Mouse (Mus musculus) cerebellum, adult 18-20 months (tissue): ENCODE measurements at regions not wholly inside any gene's neighbourhood (a gene's known extent, or its start where the extent isn't known, plus 50 kb on each side); places are given as distances from the start of the nearest gene placed in this dataset.
A peak's percentile ranks its signal among the peaks of the same experiment; 100 is the strongest.

Experiments used
- DNase-seq, 2 experiments: peaks; one replicate each; pipeline ENCODE4 v3.0.0; 2021

DNA sequence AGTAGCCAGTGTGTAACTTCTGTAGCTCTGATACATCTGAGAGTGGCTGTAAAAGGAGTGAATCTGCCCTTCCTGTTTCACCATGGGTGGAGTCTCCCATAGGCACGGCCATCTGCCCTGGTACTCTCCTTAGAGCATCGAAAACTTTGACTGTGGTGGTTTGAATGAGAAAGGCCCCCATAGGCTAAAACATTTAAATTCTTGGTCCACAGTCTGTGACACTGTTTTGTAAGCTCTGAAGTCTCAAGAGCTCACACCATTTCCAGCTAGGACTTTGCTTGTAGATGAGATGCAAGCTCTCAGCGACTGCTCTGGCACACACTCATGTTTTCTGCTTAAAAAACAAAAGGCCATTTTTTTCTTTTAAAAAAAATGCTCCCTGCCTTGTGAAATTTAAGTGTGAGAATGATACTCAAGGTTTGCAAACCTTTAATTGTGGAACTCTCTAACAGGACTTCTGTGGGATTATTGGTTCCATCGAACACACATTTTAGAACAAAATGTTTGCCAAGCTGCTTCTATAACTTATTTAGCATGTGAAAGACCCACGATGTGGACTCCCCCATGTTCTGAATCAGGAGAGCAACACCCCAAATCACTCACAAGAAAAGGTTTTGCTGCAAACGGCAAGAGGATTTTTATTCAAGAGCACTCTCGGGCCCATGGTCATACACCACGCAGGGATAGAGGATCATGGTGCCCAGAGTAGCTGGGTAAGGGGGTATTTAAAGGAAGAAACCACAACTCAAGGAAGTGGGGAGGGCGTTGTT is 65.7 kb upstream of the Klf12 start:
- no peak for DNase-seq

- peak in 1 of 2 experiments; percentile 6 for DNase-seq
Measured at GRCm38 (mm10) chr14:100348336-100349164, 64.1 kb upstream of the Klf12 start.

DNA sequence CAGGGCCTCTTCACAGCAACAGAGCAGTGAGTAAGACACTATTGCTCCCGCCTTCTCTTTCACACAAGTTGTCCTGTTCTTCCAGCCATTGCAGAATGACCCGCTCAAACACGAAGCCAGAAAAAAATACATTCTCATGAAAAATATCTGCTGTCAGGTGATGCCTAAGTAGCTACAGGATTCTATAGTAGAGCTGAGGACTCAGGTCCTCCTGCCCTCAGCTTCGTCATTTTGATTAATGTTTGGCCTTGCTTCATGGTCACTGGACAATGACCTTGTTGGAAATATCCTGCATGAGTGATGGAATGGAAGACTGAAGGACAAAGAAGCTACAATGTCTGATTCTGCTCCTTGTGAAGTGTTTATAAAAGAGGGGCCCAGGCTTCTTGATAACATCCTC is 52.4 kb upstream of the Klf12 start:
- no peak for DNase-seq
